Mouse (Mus musculus) myocyte (in vitro differentiated cells): Measurements from ENCODE around the gene Mepce.

Experiments
- CEBPB ChIP-seq: IDR thresholded peaks from 2 replicates; pipeline ENCODE4 v1.6.1; 2011; ENCODE audit warnings: mild to moderate bottlenecking, moderate library complexity; ENCODE audit not compliant: poor library complexity, insufficient read depth, severe bottlenecking
- E2F4 ChIP-seq: IDR thresholded peaks from one replicate; pipeline ENCODE4 v1.6.1; 2011; ENCODE audit warnings: mild to moderate bottlenecking, control low read depth, moderate library complexity; ENCODE audit not compliant: insufficient read depth
- MYOD1 ChIP-seq, 3 experiments: IDR thresholded peaks; one replicate each; pipeline ENCODE4 v1.6.1; 2011; ENCODE audit warnings: control low read depth in 2 of 3, low read depth in 2 of 3, mild to moderate bottlenecking in 2 of 3, moderate library complexity in 1 of 3; ENCODE audit not compliant: insufficient read length in 2 of 3, control insufficient read depth in 1 of 3
- POLR2A ChIP-seq: IDR thresholded peaks from one replicate; pipeline ENCODE4 v1.6.1; 2011; ENCODE audit warnings: low read depth, mild to moderate bottlenecking, control low read depth, moderate library complexity; ENCODE audit not compliant: insufficient read length
- POLR2AphosphoS2 ChIP-seq: IDR thresholded peaks from one replicate; pipeline ENCODE4 v1.6.1; 2011; ENCODE audit warnings: low read depth, control low read depth; ENCODE audit not compliant: insufficient read length
- REST ChIP-seq: IDR thresholded peaks from one replicate; pipeline ENCODE4 v1.6.1; 2011; ENCODE audit warnings: mild to moderate bottlenecking, control low read depth, moderate library complexity; ENCODE audit not compliant: insufficient read depth, insufficient read length
- SRF ChIP-seq: IDR thresholded peaks from one replicate; pipeline ENCODE4 v1.6.1; 2011; ENCODE audit warnings: low read depth; ENCODE audit not compliant: control insufficient read depth, insufficient read length
- TCF12 ChIP-seq: IDR thresholded peaks from one replicate; pipeline ENCODE4 v1.6.1; 2011; ENCODE audit warnings: mild to moderate bottlenecking, control low read depth; ENCODE audit not compliant: poor library complexity, insufficient read depth, severe bottlenecking
- TCF3 ChIP-seq: IDR thresholded peaks from one replicate; pipeline ENCODE4 v1.6.1; 2011; ENCODE audit warnings: low read depth, control low read depth; ENCODE audit not compliant: insufficient read length
- USF1 ChIP-seq: IDR thresholded peaks from one replicate; pipeline ENCODE4 v1.6.1; 2011; ENCODE audit warnings: low read depth, mild to moderate bottlenecking, control low read depth, moderate library complexity

- peak; percentile 84 for TF ChIP-seq POLR2A
- peak in 1 of 3 experiments; percentile 9 for TF ChIP-seq MYOD1 (IDR thresholded peaks at IDR 0.05; ENCODE audit: control insufficient read depth in 1 of 3, insufficient read length in 2 of 3, low read depth in 2 of 3)
- no peak for TF ChIP-seq SRF
- peak; percentile 91 for TF ChIP-seq POLR2AphosphoS2
- no peak for TF ChIP-seq E2F4
- TF ChIP-seq REST, result no peak
- TF ChIP-seq USF1, result peak; percentile 88
- TF ChIP-seq CEBPB, result no peak
- TF ChIP-seq TCF3, result no peak
- TF ChIP-seq TCF12, result no peak
These were observed 1.1 kb downstream of the Mepce start for GRCm38 (mm10) chr5:137786109-137786942.
